Mouse (Mus musculus) lung, postnatal 0 days (tissue): ENCODE results near the gene Ttc13. TPM values are rescaled to one million over a fixed set of nuclear protein-coding genes. Genes with fewer than 3 reads are reported as not detected.

Source experiments
- ATAC-seq: fragments of 200-750 bp; cut with Nextera tagmentation; 2 replicates; pipeline ENCODE4 v1.8.0; 2017; ENCODE audit warnings: moderate library complexity
- DNase-seq: peaks from one replicate; pipeline ENCODE4 v3.0.0-alpha.2; 2016; ENCODE audit warnings: low spot score
- H3K27ac ChIP-seq: fragments of 300-500 bp; sonication (generic); 2 replicates; pipeline ENCODE4 v1.5.1; 2014; ENCODE audit warnings: antibody characterized with exemption, mild to moderate bottlenecking, low read length, mixed read lengths
- H3K27me3 ChIP-seq: fragments of 300-500 bp; sonication (generic); replicated peaks from 2 replicates; pipeline ENCODE4 v1.6.1; 2014; ENCODE audit warnings: low read length, mixed read lengths; ENCODE audit not compliant: insufficient read depth
- H3K36me3 ChIP-seq: fragments of 300-500 bp; sonication (generic); 2 replicates; pipeline ENCODE4 v1.6.1; 2014; ENCODE audit warnings: low read length, mixed read lengths; ENCODE audit not compliant: insufficient read depth
- H3K4me1 ChIP-seq: fragments of 300-500 bp; sonication (generic); 2 replicates; pipeline ENCODE4 v1.6.1; 2014; ENCODE audit warnings: antibody characterized with exemption, low read depth, low read length, mixed read lengths; ENCODE audit not compliant: insufficient read depth
- H3K4me2 ChIP-seq: fragments of 300-500 bp; sonication (generic); replicated peaks from 2 replicates; pipeline ENCODE4 v1.6.1; 2014; ENCODE audit warnings: low read depth, mild to moderate bottlenecking, low read length, moderate library complexity, mixed read lengths
- H3K4me3 ChIP-seq: fragments of 300-500 bp; sonication (generic); 2 replicates; pipeline ENCODE4 v1.5.1; 2014; ENCODE audit warnings: low read depth, low read length
- H3K9ac ChIP-seq: fragments of 300-500 bp; sonication (generic); replicated peaks from 2 replicates; pipeline ENCODE4 v1.6.1; 2014; ENCODE audit warnings: low read depth, mild to moderate bottlenecking
- H3K9me3 ChIP-seq: fragments of 300-500 bp; sonication (generic); 2 replicates; pipeline ENCODE4 v1.6.1; 2016; ENCODE audit warnings: low read length, mixed read lengths
- CTCF ChIP-seq: IDR thresholded peaks from 2 replicates; pipeline ENCODE4 v1.5.1; 2016; ENCODE audit warnings: antibody characterized with exemption, mild to moderate bottlenecking
- EP300 ChIP-seq: IDR thresholded peaks from 2 replicates; pipeline ENCODE4 v1.6.1; 2016; ENCODE audit warnings: antibody characterized with exemption, mild to moderate bottlenecking, control low read depth
- WGBS: fragments of 180-500 bp; shearing (Covaris S2); extraction: QIAGEN DNeasy Blood & Tissue Kit; methylation state at CpG from one replicate; pipeline ENCODE4 v1.1.7; 2014; 5-methylcytosine and 5-hydroxymethylcytosine counted together
- polyA plus RNA-seq: library from polyadenylated mRNA; unstranded; fragments of >200 nt; fragmentation: Nextera tagmentation; extraction: Ambion mirVana; gene quantifications from 2 replicates; pipeline ENCODE4 v1.2.1, GENCODE M21; 2015

The Ttc13 gene
- polyA plus RNA-seq, 1 experiment from 2014 or later, result 30.7 TPM

- Histone ChIP-seq H3K4me3 (no peak overlapping the region), H3K4me2 (no peak overlapping the region), H3K36me3 (no peaks in the 10 kb centered on the region), H3K9me3 (no peaks in the 10 kb centered on the region), H3K27ac (no peak overlapping the region), H3K4me1 (no peaks in the 10 kb centered on the region), H3K9ac (no peak overlapping the region), H3K27me3 (no peaks in the 10 kb centered on the region)
- DNase-seq, result no peak
- TF ChIP-seq CTCF, result no peak
- TF ChIP-seq EP300, result no peak
- WGBS, result 30% methylated on average over 4 of the region's 4 CpGs
- no peak for ATAC-seq
Measured at GRCm38 (mm10) chr8:124754792-124755190, 33.0 kb upstream of the Ttc13 start.

GRCm38 (mm10) chr8:124754101-124754791, 32.5 kb upstream of the Ttc13 start:
- Histone ChIP-seq H3K27ac (no peak overlapping the region), H3K4me1 (no peaks in the 10 kb centered on the region), H3K36me3 (no peaks in the 10 kb centered on the region), H3K9me3 (no peaks in the 10 kb centered on the region), H3K9ac (no peak overlapping the region), H3K4me2 (no peak overlapping the region), H3K27me3 (no peaks in the 10 kb centered on the region), H3K4me3 (no peak overlapping the region)
- ATAC-seq (no peak), DNase-seq (peak; percentile 10)
- 17% methylated on average over 11 of the region's 11 CpGs for WGBS
- no peak for TF ChIP-seq EP300
- TF ChIP-seq CTCF, result no peak

- Histone ChIP-seq H3K9ac (no peak overlapping the region), H3K4me3 (no peak overlapping the region), H3K9me3 (no peaks in the 10 kb centered on the region), H3K27ac (no peak overlapping the region), H3K36me3 (no peaks in the 10 kb centered on the region), H3K4me2 (peak overlapping the region; percentile 99), H3K27me3 (no peaks in the 10 kb centered on the region), H3K4me1 (no peaks in the 10 kb centered on the region)
- no peak for TF ChIP-seq CTCF
- no peak for TF ChIP-seq EP300
- DNase-seq, result no peak
- no peak for ATAC-seq
- 34% methylated on average over 21 of the region's 21 CpGs for WGBS
Measured at GRCm38 (mm10) chr8:124752325-124752862, 30.6 kb upstream of the Ttc13 start.

- Histone ChIP-seq H3K27me3 (no peaks in the 10 kb centered on the region), H3K4me2 (peak within 1 kb of the TSS; percentile 99), H3K9ac (0 out of 2 replicates have a peak within 1 kb of the TSS, but pooled peaks have one; percentile 19), H3K27ac (no peak within 1 kb of the TSS), H3K36me3 (no peaks in the 10 kb centered on the region), H3K9me3 (no peaks in the 10 kb centered on the region), H3K4me1 (no peaks in the 10 kb centered on the region), H3K4me3 (peak within 1 kb of the TSS; percentile 61)
- 2% methylated on average over 25 of the region's 41 CpGs for WGBS
- TF ChIP-seq EP300, result no peak
- no peak for TF ChIP-seq CTCF
- peak; percentile 71 for DNase-seq
- peak; percentile 90 for ATAC-seq
Measured at GRCm38 (mm10) chr8:124751709-124752173, 30.0 kb upstream of the Ttc13 start, which contains the start of gene Fam89a. Gene Fam89a (minus strand): TSS chr8:124751832.

GRCm38 (mm10) chr8:124751191-124751590, 29.4 kb upstream of the Ttc13 start:
- ATAC-seq (peak; percentile 31), DNase-seq (peak; percentile 24)
- 0% methylated on average over 31 of the region's 31 CpGs for WGBS

GRCm38 (mm10) chr8:124746661-124747060, 24.9 kb upstream of the Ttc13 start:
- DNase-seq (no peak), ATAC-seq (no peak)
- Histone ChIP-seq H3K27ac (no peak overlapping the region), H3K36me3 (no peaks in the 10 kb centered on the region), H3K4me1 (no peaks in the 10 kb centered on the region), H3K9me3 (no peaks in the 10 kb centered on the region), H3K4me2 (no peak overlapping the region), H3K27me3 (no peaks in the 10 kb centered on the region), H3K4me3 (no peak overlapping the region), H3K9ac (no peak overlapping the region)
- 49% methylated on average over 13 of the region's 13 CpGs for WGBS
- TF ChIP-seq EP300, result no peak
- TF ChIP-seq CTCF, result no peak

More at GRCm38 (mm10) chr8:124751191-124751590, 29.4 kb upstream of the Ttc13 start:
- Histone ChIP-seq H3K36me3 (no peaks in the 10 kb centered on the region), H3K9ac (0 out of 2 replicates have a peak overlapping the region, but pooled peaks have one; percentile 19), H3K4me3 (peak overlapping the region; percentile 61), H3K9me3 (no peaks in the 10 kb centered on the region), H3K27me3 (no peaks in the 10 kb centered on the region), H3K27ac (no peak overlapping the region), H3K4me2 (peak overlapping the region; percentile 99), H3K4me1 (no peaks in the 10 kb centered on the region)
- TF ChIP-seq EP300, result no peak
- TF ChIP-seq CTCF, result no peak
